Mouse (Mus musculus): Measurements from ENCODE around the gene Pde1a. TPM values are rescaled to one million over a fixed set of nuclear protein-coding genes. Genes with fewer than 3 reads are reported as not detected.

Gene Pde1a
- total RNA-seq, 2 experiments from 2014 or later = 1.6 to 2.4 TPM

GRCm38 (mm10) chr2:79972271-79972670 is 157.0 kb downstream of the Pde1a start:
- Histone ChIP-seq H3K27ac (no peak overlapping the region), H3K4me3 (no peak overlapping the region)
- no peak for TF ChIP-seq CTCF (IDR thresholded peaks at IDR 0.05)
- DNase-seq = no peak
- intact Hi-C loops (cut with DNase I) = no loop called here

- intact Hi-C loops (cut with DNase I) = no loop called here
- no peak overlapping the region for H3K4me3 ChIP-seq
- no peak overlapping the region for H3K27ac ChIP-seq
- no peak for TF ChIP-seq CTCF (IDR thresholded peaks at IDR 0.05)
- no peak for DNase-seq
Measured at GRCm38 (mm10) chr2:79969594-79969993, 159.7 kb downstream of the Pde1a start.

GRCm38 (mm10) chr2:79966681-79967506 is 162.4 kb downstream of the Pde1a start:
- Histone ChIP-seq H3K27ac (no peak overlapping the region), H3K4me3 (no peak overlapping the region)
- intact Hi-C loops (cut with DNase I) = no loop called here
- TF ChIP-seq CTCF (IDR thresholded peaks at IDR 0.05) = no peak
- no peak for DNase-seq

- no peak overlapping the region for H3K27ac ChIP-seq
- intact Hi-C loops (cut with DNase I) = no loop called here
- no peak for DNase-seq
- no peak for TF ChIP-seq CTCF (IDR thresholded peaks at IDR 0.05)
- no peak overlapping the region for H3K4me3 ChIP-seq
Measured at GRCm38 (mm10) chr2:79966086-79966485, 163.2 kb downstream of the Pde1a start.

- Histone ChIP-seq H3K27ac (no peak overlapping the region), H3K4me3 (no peak overlapping the region)
- DNase-seq = no peak
- TF ChIP-seq CTCF (IDR thresholded peaks at IDR 0.05) = no peak
- intact Hi-C loops (cut with DNase I) = no loop called here
Measured at GRCm38 (mm10) chr2:79964964-79965363, 164.3 kb downstream of the Pde1a start.

- no peak for TF ChIP-seq CTCF (IDR thresholded peaks at IDR 0.05)
- no peak for DNase-seq
- no peak overlapping the region for H3K27ac ChIP-seq
- no peak overlapping the region for H3K4me3 ChIP-seq
- intact Hi-C loops (cut with DNase I) = no loop called here
Measured at GRCm38 (mm10) chr2:79961421-79961820, 167.8 kb downstream of the Pde1a start.

GRCm38 (mm10) chr2:79957659-79958340 is 171.5 kb downstream of the Pde1a start:
- H3K4me3 ChIP-seq = no peak overlapping the region
- H3K27ac ChIP-seq = no peak overlapping the region
- intact Hi-C loops (cut with DNase I) = no loop called here
- no peak for DNase-seq
- TF ChIP-seq CTCF (IDR thresholded peaks at IDR 0.05) = no peak

GRCm38 (mm10) chr2:79945898-79946675 is 183.2 kb downstream of the Pde1a start:
- no peak for TF ChIP-seq CTCF (IDR thresholded peaks at IDR 0.05)
- intact Hi-C loops (cut with DNase I) = no loop called here
- H3K27ac ChIP-seq = no peak overlapping the region
- no peak for DNase-seq
- no peak overlapping the region for H3K4me3 ChIP-seq

- Histone ChIP-seq H3K4me3 (no peak overlapping the region), H3K27ac (no peak overlapping the region)
- no peak for TF ChIP-seq CTCF (IDR thresholded peaks at IDR 0.05)
- intact Hi-C loops (cut with DNase I) = no loop called here
- no peak for DNase-seq
Measured at GRCm38 (mm10) chr2:79934660-79935059, 194.6 kb downstream of the Pde1a start.

GRCm38 (mm10) chr2:79922356-79922755 is 206.9 kb downstream of the Pde1a start:
- H3K4me3 ChIP-seq = no peak overlapping the region
- no peak overlapping the region for H3K27ac ChIP-seq
- no peak for DNase-seq
- intact Hi-C loops (cut with DNase I) = no loop called here
- TF ChIP-seq CTCF (IDR thresholded peaks at IDR 0.05) = no peak

- intact Hi-C loops (cut with DNase I) = no loop called here
- Histone ChIP-seq H3K4me3 (no peak overlapping the region), H3K27ac (no peak overlapping the region)
- DNase-seq = no peak
- no peak for TF ChIP-seq CTCF (IDR thresholded peaks at IDR 0.05)
Measured at GRCm38 (mm10) chr2:79921375-79921774, 207.9 kb downstream of the Pde1a start.

GRCm38 (mm10) chr2:79920438-79920837 is 208.8 kb downstream of the Pde1a start:
- DNase-seq = no peak
- Histone ChIP-seq H3K4me3 (no peak overlapping the region), H3K27ac (no peak overlapping the region; the same call in 1 of the 2 replicates)
- intact Hi-C loops (cut with DNase I) = no loop called here
- no peak for TF ChIP-seq CTCF (IDR thresholded peaks at IDR 0.05)

Measured in gastrocnemius, adult 2 months (tissue).